Mouse (Mus musculus) fat pad, adult 2 months (tissue): Measurements from ENCODE around the gene Mrpl16.

Experiments used
- DNase-seq: peaks from one replicate; pipeline ENCODE4 v3.0.0-alpha.2; 2011; ENCODE audit warnings: low read depth, low spot score; ENCODE audit errors: extremely low read depth

Gene Mrpl16

GRCm38 (mm10) chr19:11800531-11801315, 30.5 kb downstream of the Mrpl16 start:
- DNase-seq = no peak

GRCm38 (mm10) chr19:11804423-11804822, 34.2 kb downstream of the Mrpl16 start:
- no peak for DNase-seq

- no peak for DNase-seq
Observed at GRCm38 (mm10) chr19:11807251-11807650, 37.1 kb downstream of the Mrpl16 start.

- DNase-seq = no peak
Observed at GRCm38 (mm10) chr19:11807822-11808221, 37.6 kb downstream of the Mrpl16 start.

- DNase-seq = no peak
Observed at GRCm38 (mm10) chr19:11808452-11808851, 38.3 kb downstream of the Mrpl16 start.

GRCm38 (mm10) chr19:11810003-11810758, 40.0 kb downstream of the Mrpl16 start:
- peak; percentile 28 for DNase-seq

- DNase-seq = peak; percentile 16
Observed at GRCm38 (mm10) chr19:11810856-11811255, 40.7 kb downstream of the Mrpl16 start.

- no peak for DNase-seq
Observed at GRCm38 (mm10) chr19:11811688-11812365, 41.6 kb downstream of the Mrpl16 start.

GRCm38 (mm10) chr19:11813136-11813535, 42.9 kb downstream of the Mrpl16 start:
- no peak for DNase-seq

- DNase-seq = no peak
Observed at GRCm38 (mm10) chr19:11813649-11814048, 43.5 kb downstream of the Mrpl16 start.

- no peak for DNase-seq
Observed at GRCm38 (mm10) chr19:11814742-11815333, 44.6 kb downstream of the Mrpl16 start.

GRCm38 (mm10) chr19:11816706-11817105, 46.5 kb downstream of the Mrpl16 start:
- no peak for DNase-seq

GRCm38 (mm10) chr19:11817586-11817985, 47.4 kb downstream of the Mrpl16 start:
- no peak for DNase-seq

- no peak for DNase-seq
Observed at GRCm38 (mm10) chr19:11818199-11819142, 48.3 kb downstream of the Mrpl16 start.

GRCm38 (mm10) chr19:11819143-11819700, 49.0 kb downstream of the Mrpl16 start, which contains the start of gene Stx3:
Gene Stx3 (minus strand): TSS chr19:11819403.
- DNase-seq = no peak

- no peak for DNase-seq
Observed at GRCm38 (mm10) chr19:11819800-11820199, 49.6 kb downstream of the Mrpl16 start.

- no peak for DNase-seq
Observed at GRCm38 (mm10) chr19:11820211-11820610, 50.0 kb downstream of the Mrpl16 start.

GRCm38 (mm10) chr19:11823346-11824065, 53.3 kb downstream of the Mrpl16 start:
- no peak for DNase-seq
